Mouse (Mus musculus): ENCODE data around the gene Ear6.

Gene Ear6

DNA sequence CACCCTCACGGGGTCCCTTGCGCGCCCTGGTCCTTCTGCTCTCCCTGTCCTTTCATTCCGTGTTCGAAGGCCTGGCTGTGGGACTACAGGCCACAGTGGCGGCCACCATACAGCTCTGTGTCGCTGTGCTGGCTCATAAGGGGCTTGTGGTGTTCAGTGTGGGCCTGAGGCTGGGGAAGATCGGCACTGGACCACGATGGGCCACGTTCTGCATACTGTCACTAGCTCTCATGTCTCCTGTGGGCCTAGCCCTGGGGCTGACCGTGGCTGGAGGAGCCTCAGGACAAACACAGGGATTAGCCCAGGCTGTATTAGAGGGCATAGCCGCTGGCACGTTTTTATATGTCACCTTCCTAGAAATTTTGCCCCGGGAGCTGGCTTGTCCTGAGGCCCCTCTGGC lies 41.6 kb downstream of the Ear6 start:
- DNase-seq, result no peak

GRCm38 (mm10) chr14:51896019-51896418 lies 42.5 kb downstream of the Ear6 start:
- DNase-seq, result no peak

- DNase-seq, result no peak
These were observed 43.2 kb downstream of the Ear6 start for GRCm38 (mm10) chr14:51896539-51897170.

GRCm38 (mm10) chr14:51899351-51899750 lies 45.9 kb downstream of the Ear6 start:
- no peak for DNase-seq

- peak; percentile 88 for DNase-seq
These were observed 49.6 kb downstream of the Ear6 start for GRCm38 (mm10) chr14:51902806-51903710.

- DNase-seq, result no peak
These were observed 50.3 kb downstream of the Ear6 start for GRCm38 (mm10) chr14:51903782-51904181.

Data from kidney, postnatal 10 days (tissue).